Mouse (Mus musculus): Measurements from ENCODE around the gene Hist1h2bf. TPM values are rescaled to one million over a fixed set of nuclear protein-coding genes. Genes with fewer than 3 reads are reported as not detected.
A peak's percentile ranks its signal among the peaks of the same experiment; 100 is the strongest.

Gene Hist1h2bf
- polyA plus RNA-seq, 1 experiment = 4.5 TPM

DNA sequence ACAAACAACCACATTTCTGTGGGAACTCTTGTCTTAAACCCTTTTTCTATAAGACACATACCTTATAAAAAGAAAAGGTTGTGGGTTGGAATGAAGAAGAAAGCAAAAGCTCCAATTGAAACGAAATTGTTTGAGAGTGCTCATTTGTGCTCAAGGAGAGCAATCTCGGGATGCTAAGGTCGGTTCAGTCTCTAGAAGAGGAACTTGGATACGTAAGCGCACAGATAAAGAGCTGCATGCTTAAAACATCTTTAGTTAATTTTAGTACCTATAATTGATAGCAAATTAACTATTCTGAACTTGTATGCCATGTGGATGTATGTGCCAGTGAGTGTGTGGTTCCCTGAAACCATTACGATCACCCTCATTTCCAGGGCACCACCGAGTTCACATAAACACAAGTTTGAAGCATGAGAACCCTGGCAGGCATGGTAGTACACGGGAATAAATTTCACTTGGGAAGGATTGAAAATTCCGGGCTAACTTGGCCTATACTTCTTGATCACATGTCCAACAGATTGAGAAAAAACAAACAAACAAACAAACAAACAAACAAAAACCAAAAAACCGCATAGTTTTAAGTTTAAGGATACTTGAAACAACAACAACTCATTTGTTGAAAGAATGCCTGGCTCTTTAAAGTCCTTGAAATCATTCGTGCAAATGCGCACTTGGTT, 46.2 kb upstream of the Hist1h2bf start:
- Histone ChIP-seq H3K79me2 (ENCODE audit: control insufficient read depth, insufficient read depth) (peaks cover 4% of the 10 kb centered on the region), H3K36me3 (ENCODE audit: control insufficient read depth, insufficient read depth) (no peaks in the 10 kb centered on the region), H3ac (ENCODE audit: control insufficient read depth, insufficient read length, low read depth) (peak overlapping the region; percentile 81), H3K79me3 (ENCODE audit: low read depth) (no peaks in the 10 kb centered on the region), H3K27me3 (ENCODE audit: control insufficient read depth, insufficient read depth, insufficient read length) (no peaks in the 10 kb centered on the region), H3K4me3 (ENCODE audit: insufficient read depth, poor library complexity, severe bottlenecking) (peak overlapping the region; percentile 65)
- no peak for TF ChIP-seq FOSL1 (IDR thresholded peaks at IDR 0.05; ENCODE audit: insufficient read depth, low read length, poor library complexity, severe bottlenecking)
- no peak for TF ChIP-seq CEBPB (IDR thresholded peaks at IDR 0.05; ENCODE audit: low read depth)
- no peak for TF ChIP-seq CTCF (IDR thresholded peaks at IDR 0.05; ENCODE audit: control insufficient read depth, insufficient read depth, insufficient read length)
- TF ChIP-seq MYOG (IDR thresholded peaks at IDR 0.05; ENCODE audit: control insufficient read depth, extremely low read depth, insufficient read length) = no peak
- no peak for TF ChIP-seq MYOD1 (IDR thresholded peaks at IDR 0.05; ENCODE audit: control insufficient read depth, insufficient read length, low read depth)
- no peak for TF ChIP-seq MAX (IDR thresholded peaks at IDR 0.05)
- no peak for TF ChIP-seq USF1 (IDR thresholded peaks at IDR 0.05; ENCODE audit: low read depth)

GRCm38 (mm10) chr13:23611638-23612037, 37.6 kb upstream of the Hist1h2bf start:
- Histone ChIP-seq H3K36me3 (ENCODE audit: control insufficient read depth, insufficient read depth) (no peaks in the 10 kb centered on the region), H3K27me3 (ENCODE audit: control insufficient read depth, insufficient read depth, insufficient read length) (no peaks in the 10 kb centered on the region), H3K4me3 (ENCODE audit: insufficient read depth, poor library complexity, severe bottlenecking) (no peak overlapping the region), H3ac (ENCODE audit: control insufficient read depth, insufficient read length, low read depth) (no peak overlapping the region), H3K79me2 (ENCODE audit: control insufficient read depth, insufficient read depth) (no peaks in the 10 kb centered on the region), H3K79me3 (ENCODE audit: low read depth) (no peaks in the 10 kb centered on the region)
- no peak for TF ChIP-seq CTCF (IDR thresholded peaks at IDR 0.05; ENCODE audit: control insufficient read depth, insufficient read depth, insufficient read length)
- TF ChIP-seq USF1 (IDR thresholded peaks at IDR 0.05; ENCODE audit: low read depth) = no peak
- no peak for TF ChIP-seq MYOG (IDR thresholded peaks at IDR 0.05; ENCODE audit: control insufficient read depth, extremely low read depth, insufficient read length)
- no peak for TF ChIP-seq CEBPB (IDR thresholded peaks at IDR 0.05; ENCODE audit: low read depth)
- TF ChIP-seq MAX (IDR thresholded peaks at IDR 0.05) = no peak
- TF ChIP-seq FOSL1 (IDR thresholded peaks at IDR 0.05; ENCODE audit: insufficient read depth, low read length, poor library complexity, severe bottlenecking) = no peak
- no peak for TF ChIP-seq MYOD1 (IDR thresholded peaks at IDR 0.05; ENCODE audit: control insufficient read depth, insufficient read length, low read depth)

GRCm38 (mm10) chr13:23610393-23610792, 36.4 kb upstream of the Hist1h2bf start:
- H3K27me3 ChIP-seq (ENCODE audit: control insufficient read depth, insufficient read depth, insufficient read length) = no peaks in the 10 kb centered on the region
- no peaks in the 10 kb centered on the region for H3K79me2 ChIP-seq (ENCODE audit: control insufficient read depth, insufficient read depth)
- H3K79me3 ChIP-seq (ENCODE audit: low read depth) = no peaks in the 10 kb centered on the region
- H3K36me3 ChIP-seq (ENCODE audit: control insufficient read depth, insufficient read depth) = no peaks in the 10 kb centered on the region
- no peak overlapping the region for H3K4me3 ChIP-seq (ENCODE audit: insufficient read depth, poor library complexity, severe bottlenecking)
- H3ac ChIP-seq (ENCODE audit: control insufficient read depth, insufficient read length, low read depth) = no peak overlapping the region
- TF ChIP-seq CTCF (IDR thresholded peaks at IDR 0.05; ENCODE audit: control insufficient read depth, insufficient read depth, insufficient read length) = no peak
- no peak for TF ChIP-seq CEBPB (IDR thresholded peaks at IDR 0.05; ENCODE audit: low read depth)
- no peak for TF ChIP-seq USF1 (IDR thresholded peaks at IDR 0.05; ENCODE audit: low read depth)
- no peak for TF ChIP-seq MYOG (IDR thresholded peaks at IDR 0.05; ENCODE audit: control insufficient read depth, extremely low read depth, insufficient read length)
- no peak for TF ChIP-seq MAX (IDR thresholded peaks at IDR 0.05)
- no peak for TF ChIP-seq MYOD1 (IDR thresholded peaks at IDR 0.05; ENCODE audit: control insufficient read depth, insufficient read length, low read depth)
- TF ChIP-seq FOSL1 (IDR thresholded peaks at IDR 0.05; ENCODE audit: insufficient read depth, low read length, poor library complexity, severe bottlenecking) = no peak

- H3K79me2 ChIP-seq (ENCODE audit: control insufficient read depth, insufficient read depth) = no peaks in the 10 kb centered on the region
- H3K4me3 ChIP-seq (ENCODE audit: insufficient read depth, poor library complexity, severe bottlenecking) = no peak overlapping the region
- H3K36me3 ChIP-seq (ENCODE audit: control insufficient read depth, insufficient read depth) = no peaks in the 10 kb centered on the region
- H3ac ChIP-seq (ENCODE audit: control insufficient read depth, insufficient read length, low read depth) = no peak overlapping the region
- H3K79me3 ChIP-seq (ENCODE audit: low read depth) = no peaks in the 10 kb centered on the region
- no peaks in the 10 kb centered on the region for H3K27me3 ChIP-seq (ENCODE audit: control insufficient read depth, insufficient read depth, insufficient read length)
- TF ChIP-seq MYOD1 (IDR thresholded peaks at IDR 0.05; ENCODE audit: control insufficient read depth, insufficient read length, low read depth) (no peak), FOSL1 (IDR thresholded peaks at IDR 0.05; ENCODE audit: insufficient read depth, low read length, poor library complexity, severe bottlenecking) (no peak), MAX (IDR thresholded peaks at IDR 0.05) (no peak)
Observed at GRCm38 (mm10) chr13:23609844-23610243, 35.8 kb upstream of the Hist1h2bf start.

GRCm38 (mm10) chr13:23609209-23609608, 35.2 kb upstream of the Hist1h2bf start:
- Histone ChIP-seq H3ac (ENCODE audit: control insufficient read depth, insufficient read length, low read depth) (no peak overlapping the region), H3K79me2 (ENCODE audit: control insufficient read depth, insufficient read depth) (no peaks in the 10 kb centered on the region), H3K27me3 (ENCODE audit: control insufficient read depth, insufficient read depth, insufficient read length) (no peaks in the 10 kb centered on the region), H3K4me3 (ENCODE audit: insufficient read depth, poor library complexity, severe bottlenecking) (no peak overlapping the region), H3K79me3 (ENCODE audit: low read depth) (no peaks in the 10 kb centered on the region), H3K36me3 (ENCODE audit: control insufficient read depth, insufficient read depth) (no peaks in the 10 kb centered on the region)
- TF ChIP-seq CEBPB (IDR thresholded peaks at IDR 0.05; ENCODE audit: low read depth) = no peak
- TF ChIP-seq CTCF (IDR thresholded peaks at IDR 0.05; ENCODE audit: control insufficient read depth, insufficient read depth, insufficient read length) = no peak
- no peak for TF ChIP-seq MYOD1 (IDR thresholded peaks at IDR 0.05; ENCODE audit: control insufficient read depth, insufficient read length, low read depth)
- TF ChIP-seq USF1 (IDR thresholded peaks at IDR 0.05; ENCODE audit: low read depth) = no peak
- peak; percentile 31 for TF ChIP-seq FOSL1 (IDR thresholded peaks at IDR 0.05; ENCODE audit: insufficient read depth, low read length, poor library complexity, severe bottlenecking)
- no peak for TF ChIP-seq MAX (IDR thresholded peaks at IDR 0.05)
- TF ChIP-seq MYOG (IDR thresholded peaks at IDR 0.05; ENCODE audit: control insufficient read depth, extremely low read depth, insufficient read length) = no peak

DNA sequence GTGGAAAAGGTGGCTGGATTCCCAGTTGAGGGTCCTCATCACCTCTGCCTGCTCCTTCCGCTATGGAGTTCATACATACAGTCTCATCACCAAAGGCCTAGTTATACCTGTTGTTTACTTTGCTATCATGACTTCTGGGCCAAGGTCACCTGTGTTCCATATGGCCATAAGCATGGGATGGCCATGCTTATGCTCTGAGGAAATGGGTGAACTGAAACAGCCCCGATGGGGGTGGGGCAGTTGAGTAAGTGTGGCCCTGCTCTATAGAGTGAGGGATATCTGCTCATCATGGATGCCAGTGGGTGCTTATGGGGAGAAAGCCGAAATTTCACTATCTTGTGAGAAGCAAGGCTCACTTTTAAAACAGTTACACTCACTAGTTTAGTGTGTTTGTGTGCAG, 31.1 kb upstream of the Hist1h2bf start:
- no peak overlapping the region for H3ac ChIP-seq (ENCODE audit: control insufficient read depth, insufficient read length, low read depth)
- H3K79me2 ChIP-seq (ENCODE audit: control insufficient read depth, insufficient read depth) = no peaks in the 10 kb centered on the region
- no peaks in the 10 kb centered on the region for H3K27me3 ChIP-seq (ENCODE audit: control insufficient read depth, insufficient read depth, insufficient read length)
- no peaks in the 10 kb centered on the region for H3K79me3 ChIP-seq (ENCODE audit: low read depth)
- no peak overlapping the region for H3K4me3 ChIP-seq (ENCODE audit: insufficient read depth, poor library complexity, severe bottlenecking)
- H3K36me3 ChIP-seq (ENCODE audit: control insufficient read depth, insufficient read depth) = no peaks in the 10 kb centered on the region
- TF ChIP-seq MAX (IDR thresholded peaks at IDR 0.05) (no peak), CEBPB (IDR thresholded peaks at IDR 0.05; ENCODE audit: low read depth) (no peak), MYOG (IDR thresholded peaks at IDR 0.05; ENCODE audit: control insufficient read depth, extremely low read depth, insufficient read length) (no peak), FOSL1 (IDR thresholded peaks at IDR 0.05; ENCODE audit: insufficient read depth, low read length, poor library complexity, severe bottlenecking) (no peak), CTCF (IDR thresholded peaks at IDR 0.05; ENCODE audit: control insufficient read depth, insufficient read depth, insufficient read length) (no peak), MYOD1 (IDR thresholded peaks at IDR 0.05; ENCODE audit: control insufficient read depth, insufficient read length, low read depth) (no peak), USF1 (IDR thresholded peaks at IDR 0.05; ENCODE audit: low read depth) (no peak)
